Mouse (Mus musculus) embryonic facial prominence, embryonic 15.5 days (tissue): Measurements from ENCODE around the gene Nt5c2. TPM values are rescaled to one million over a fixed set of nuclear protein-coding genes. Genes with fewer than 3 reads are reported as not detected.

ENCODE experiments used
- ATAC-seq: fragments of 200-750 bp; cut with Nextera tagmentation; 2 replicates; pipeline ENCODE4 v1.8.0; 2017; ENCODE audit warnings: low read depth, moderate TSS enrichment; ENCODE audit not compliant: insufficient number of reproducible peaks, low FRiP score, low TSS enrichment
- H3K27ac ChIP-seq: fragments of 300-500 bp; sonication (generic); replicated peaks from 2 replicates; pipeline ENCODE4 v1.5.1; 2015; ENCODE audit warnings: mild to moderate bottlenecking, inconsistent platforms
- H3K27me3 ChIP-seq: fragments of 300-500 bp; sonication (generic); 2 replicates; pipeline ENCODE4 v1.6.1; 2015; ENCODE audit warnings: inconsistent platforms
- H3K36me3 ChIP-seq: fragments of 300-500 bp; sonication (generic); 2 replicates; pipeline ENCODE4 v1.6.1; 2015; ENCODE audit warnings: mild to moderate bottlenecking, inconsistent platforms
- H3K4me1 ChIP-seq: fragments of 300-500 bp; sonication (generic); 2 replicates; pipeline ENCODE4 v1.6.1; 2015; ENCODE audit warnings: inconsistent platforms
- H3K4me2 ChIP-seq: fragments of 300-500 bp; sonication (generic); replicated peaks from 2 replicates; pipeline ENCODE4 v1.6.1; 2015; ENCODE audit warnings: mild to moderate bottlenecking, inconsistent platforms
- H3K4me3 ChIP-seq: fragments of 300-500 bp; sonication (generic); replicated peaks from 2 replicates; pipeline ENCODE4 v1.5.1; 2015; ENCODE audit warnings: mild to moderate bottlenecking, inconsistent platforms
- H3K9ac ChIP-seq: fragments of 300-500 bp; sonication (generic); 2 replicates; pipeline ENCODE4 v1.6.1; 2015; ENCODE audit warnings: inconsistent platforms
- H3K9me3 ChIP-seq: fragments of 300-500 bp; sonication (generic); replicated peaks from 2 replicates; pipeline ENCODE4 v1.6.1; 2016; ENCODE audit warnings: inconsistent platforms
- WGBS: fragments of 180-500 bp; shearing (Covaris S2); methylation state at CpG from one replicate; pipeline ENCODE4 v1.1.7; 2015; 5-methylcytosine and 5-hydroxymethylcytosine counted together
- polyA plus RNA-seq: library from polyadenylated mRNA; unstranded; fragments of >200 nt; fragmentation: Nextera tagmentation; extraction: Ambion mirVana; gene quantifications from 2 replicates; pipeline ENCODE4 v1.2.1, GENCODE M21; 2015

Nt5c2 gene
- polyA plus RNA-seq, 1 experiment from 2014 or later: 73.4 TPM

DNA sequence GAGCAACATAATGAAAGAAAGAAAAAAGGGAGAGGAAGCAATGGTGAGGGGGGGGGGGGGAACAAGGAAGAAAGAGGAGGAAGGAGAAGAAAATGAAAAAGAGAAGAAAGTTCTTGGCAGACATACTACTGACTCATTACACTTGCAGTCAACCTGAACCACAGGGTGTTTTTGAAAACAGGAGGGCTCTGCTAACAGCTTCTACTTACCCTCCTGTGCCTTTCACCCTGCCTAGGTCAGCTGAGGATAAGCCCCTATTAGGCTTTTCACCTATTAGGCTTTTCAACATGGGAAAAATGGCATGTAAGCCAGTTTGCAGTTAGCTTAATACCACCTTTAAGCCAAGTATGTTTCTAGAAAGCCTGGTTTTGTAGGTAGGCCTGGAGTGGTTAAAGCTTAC is 51.5 kb downstream of the Nt5c2 start:
- H3K9me3 ChIP-seq: no peaks in the 10 kb centered on the region
- H3K4me2 ChIP-seq: no peak overlapping the region
- H3K9ac ChIP-seq: no peak overlapping the region
- H3K36me3 ChIP-seq: no peaks in the 10 kb centered on the region
- H3K4me3 ChIP-seq: no peak overlapping the region
- peaks cover 25% of the 10 kb centered on the region for H3K4me1 ChIP-seq
- ATAC-seq: no peak
- H3K27ac ChIP-seq: no peak overlapping the region
- H3K27me3 ChIP-seq: no peaks in the 10 kb centered on the region

GRCm38 (mm10) chr19:46962841-46963240 is 52.1 kb downstream of the Nt5c2 start:
- ATAC-seq: no peak
- H3K27ac ChIP-seq: peak overlapping the region; percentile 98; the same call in 1 of the 2 replicates
- H3K9ac ChIP-seq: no peak overlapping the region
- H3K4me3 ChIP-seq: peak overlapping the region; percentile 85
- H3K4me1 ChIP-seq: peaks cover 25% of the 10 kb centered on the region
- WGBS: 14% methylated on average over 7 of the region's 7 CpGs
- no peaks in the 10 kb centered on the region for H3K36me3 ChIP-seq
- H3K4me2 ChIP-seq: peak overlapping the region; percentile 60
- no peaks in the 10 kb centered on the region for H3K9me3 ChIP-seq
- H3K27me3 ChIP-seq: no peaks in the 10 kb centered on the region

GRCm38 (mm10) chr19:46962171-46962772 is 52.7 kb downstream of the Nt5c2 start:
- under 1% methylated on average over 38 of the region's 54 CpGs for WGBS
- Histone ChIP-seq H3K4me3 (peak overlapping the region; percentile 85), H3K4me2 (peak overlapping the region; percentile 60), H3K27ac (peak overlapping the region; percentile 98), H3K27me3 (no peaks in the 10 kb centered on the region), H3K36me3 (no peaks in the 10 kb centered on the region), H3K9ac (peak overlapping the region; percentile 83), H3K4me1 (peaks cover 25% of the 10 kb centered on the region), H3K9me3 (no peaks in the 10 kb centered on the region)
- peak; percentile 93 for ATAC-seq

GRCm38 (mm10) chr19:46961652-46962051 is 53.3 kb downstream of the Nt5c2 start:
- Histone ChIP-seq H3K4me3 (peak overlapping the region; percentile 85), H3K9ac (peak overlapping the region; percentile 83), H3K36me3 (no peaks in the 10 kb centered on the region), H3K4me1 (peaks cover 25% of the 10 kb centered on the region), H3K4me2 (peak overlapping the region; percentile 60), H3K27ac (peak overlapping the region; percentile 98), H3K27me3 (no peaks in the 10 kb centered on the region), H3K9me3 (no peaks in the 10 kb centered on the region)
- ATAC-seq: peak; percentile 90
- under 1% methylated on average over 29 of the region's 36 CpGs for whole genome bisulfite sequencing

DNA sequence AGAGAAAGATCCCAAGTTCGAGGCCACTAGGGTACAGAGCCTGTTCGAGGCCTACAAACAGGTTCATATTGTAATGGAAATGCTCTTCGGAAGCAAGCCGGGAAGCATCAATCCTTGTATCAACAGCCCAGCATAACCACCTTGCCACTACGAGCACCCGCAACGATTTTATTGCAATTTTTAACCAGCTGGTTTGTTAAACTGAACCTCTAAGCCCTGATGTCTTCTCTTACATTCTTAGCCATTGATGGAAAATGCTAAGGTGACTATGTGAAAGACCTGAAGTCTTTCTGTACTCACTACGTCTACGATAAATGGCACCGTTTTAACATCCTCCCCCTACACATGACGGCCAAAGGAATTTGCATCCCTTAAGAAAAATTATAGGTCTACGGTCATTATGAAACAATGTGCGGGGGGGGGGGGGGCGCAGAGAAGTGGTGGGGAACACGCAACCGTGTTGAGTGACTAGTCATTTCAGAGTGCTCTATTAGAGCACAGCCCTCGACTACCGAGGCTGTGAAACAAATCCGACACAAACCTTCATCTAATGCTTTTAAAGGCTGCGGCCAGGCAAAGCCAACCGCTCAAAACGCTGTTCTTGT is 53.8 kb downstream of the Nt5c2 start:
- Histone ChIP-seq H3K4me1 (peaks cover 25% of the 10 kb centered on the region), H3K36me3 (no peaks in the 10 kb centered on the region), H3K9ac (peak overlapping the region; percentile 83), H3K27ac (peak overlapping the region; percentile 98), H3K27me3 (no peaks in the 10 kb centered on the region), H3K4me2 (peak overlapping the region; percentile 60), H3K4me3 (peak overlapping the region; percentile 85), H3K9me3 (no peaks in the 10 kb centered on the region)
- no peak; the same call in 1 of the 2 replicates for ATAC-seq
- 6% methylated on average over 22 of the region's 22 CpGs for WGBS

- WGBS: 55% methylated on average over 13 of the region's 13 CpGs
- Histone ChIP-seq H3K4me3 (peak overlapping the region; percentile 85), H3K36me3 (no peaks in the 10 kb centered on the region), H3K27me3 (no peaks in the 10 kb centered on the region), H3K4me2 (peak overlapping the region; percentile 60), H3K9ac (peak overlapping the region; percentile 83; the same call in 1 of the 2 replicates), H3K4me1 (peaks cover 25% of the 10 kb centered on the region), H3K9me3 (no peaks in the 10 kb centered on the region), H3K27ac (peak overlapping the region; percentile 98)
- no peak for ATAC-seq
Measured at GRCm38 (mm10) chr19:46960101-46961046, 54.6 kb downstream of the Nt5c2 start.

DNA sequence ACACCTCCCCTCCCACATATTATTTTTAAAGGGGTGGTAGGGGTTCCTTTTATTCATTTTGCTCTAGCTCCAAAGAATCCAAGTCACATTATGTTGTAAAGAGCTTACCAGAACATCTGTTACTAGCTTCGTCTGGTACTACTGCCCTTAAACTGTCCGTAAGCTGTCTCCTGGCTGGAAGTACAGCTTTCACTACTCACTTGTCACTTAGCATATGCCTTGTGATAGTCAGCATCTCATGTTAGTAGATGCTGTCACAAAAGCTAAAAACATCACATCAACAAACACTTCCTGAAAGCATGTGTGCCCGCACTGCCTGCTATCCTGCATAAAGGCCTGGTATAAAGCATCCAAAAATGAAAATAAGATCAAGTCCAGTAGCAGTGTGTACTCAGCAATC is 55.4 kb downstream of the Nt5c2 start:
- Histone ChIP-seq H3K4me2 (no peak overlapping the region), H3K9me3 (no peaks in the 10 kb centered on the region), H3K36me3 (no peaks in the 10 kb centered on the region), H3K9ac (no peak overlapping the region), H3K4me3 (no peak overlapping the region), H3K27me3 (no peaks in the 10 kb centered on the region), H3K4me1 (peaks cover 25% of the 10 kb centered on the region), H3K27ac (no peak overlapping the region)
- ATAC-seq: no peak
- WGBS: 64% methylated on average over 3 of the region's 3 CpGs

DNA sequence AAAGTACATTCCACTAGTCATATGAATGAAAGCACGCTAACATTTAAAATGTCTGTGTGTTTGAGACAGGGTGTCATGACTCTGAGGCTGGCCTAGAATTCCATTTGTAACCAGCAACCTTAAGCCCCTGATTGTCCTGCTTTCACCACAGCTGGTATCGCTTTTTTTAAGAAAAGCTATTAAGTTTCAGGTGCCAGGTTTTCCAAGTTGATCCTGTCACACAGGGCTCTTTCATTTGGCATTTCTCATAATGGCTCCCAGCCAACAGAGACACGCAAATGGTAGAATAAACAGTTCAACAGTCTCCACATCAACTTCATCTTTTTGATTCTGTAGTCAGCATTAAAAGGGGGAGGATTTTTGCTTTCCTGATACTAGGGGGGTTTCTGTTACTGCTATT is 56.4 kb downstream of the Nt5c2 start:
- ATAC-seq: no peak
- Histone ChIP-seq H3K36me3 (no peaks in the 10 kb centered on the region), H3K27me3 (no peaks in the 10 kb centered on the region), H3K9ac (no peak overlapping the region), H3K27ac (0 out of 2 replicates have a peak overlapping the region, but pooled peaks have one; percentile 9), H3K4me3 (no peak overlapping the region), H3K9me3 (no peaks in the 10 kb centered on the region), H3K4me2 (no peak overlapping the region), H3K4me1 (peaks cover 25% of the 10 kb centered on the region)
- WGBS: 43% methylated on average over 3 of the region's 3 CpGs

DNA sequence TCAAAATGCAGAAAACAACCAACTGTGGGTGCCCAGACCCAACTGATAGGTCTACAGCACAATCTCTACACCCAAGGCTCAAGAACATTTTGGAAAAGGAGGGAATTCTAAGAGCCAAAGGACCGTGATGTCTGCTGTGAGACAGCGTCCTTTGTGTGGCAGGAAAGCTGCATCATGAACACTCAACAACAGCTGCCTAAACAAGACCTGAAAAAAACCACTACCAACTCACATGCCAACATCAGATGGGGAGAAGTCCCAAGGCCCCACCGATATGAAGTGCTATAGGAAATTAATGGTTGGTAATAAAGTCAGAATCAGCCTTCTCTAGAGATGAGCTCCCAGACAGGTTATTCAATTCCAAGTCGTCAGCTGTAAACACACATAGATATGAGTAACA is 57.0 kb downstream of the Nt5c2 start:
- ATAC-seq: no peak
- H3K27me3 ChIP-seq: no peaks in the 10 kb centered on the region
- no peak overlapping the region for H3K9ac ChIP-seq
- H3K9me3 ChIP-seq: no peaks in the 10 kb centered on the region
- 71% methylated on average over 4 of the region's 4 CpGs for whole genome bisulfite sequencing
- H3K27ac ChIP-seq: no peak overlapping the region
- H3K36me3 ChIP-seq: no peaks in the 10 kb centered on the region
- no peak overlapping the region for H3K4me2 ChIP-seq
- H3K4me3 ChIP-seq: no peak overlapping the region
- H3K4me1 ChIP-seq: peaks cover 22% of the 10 kb centered on the region

GRCm38 (mm10) chr19:46957001-46957400 is 58.0 kb downstream of the Nt5c2 start:
- 88% methylated on average over 5 of the region's 5 CpGs for WGBS
- Histone ChIP-seq H3K4me2 (no peak overlapping the region), H3K9ac (no peak overlapping the region), H3K36me3 (no peaks in the 10 kb centered on the region), H3K9me3 (no peaks in the 10 kb centered on the region), H3K27ac (no peak overlapping the region), H3K4me3 (no peak overlapping the region), H3K4me1 (peaks cover 17% of the 10 kb centered on the region), H3K27me3 (no peaks in the 10 kb centered on the region)
- ATAC-seq: no peak

DNA sequence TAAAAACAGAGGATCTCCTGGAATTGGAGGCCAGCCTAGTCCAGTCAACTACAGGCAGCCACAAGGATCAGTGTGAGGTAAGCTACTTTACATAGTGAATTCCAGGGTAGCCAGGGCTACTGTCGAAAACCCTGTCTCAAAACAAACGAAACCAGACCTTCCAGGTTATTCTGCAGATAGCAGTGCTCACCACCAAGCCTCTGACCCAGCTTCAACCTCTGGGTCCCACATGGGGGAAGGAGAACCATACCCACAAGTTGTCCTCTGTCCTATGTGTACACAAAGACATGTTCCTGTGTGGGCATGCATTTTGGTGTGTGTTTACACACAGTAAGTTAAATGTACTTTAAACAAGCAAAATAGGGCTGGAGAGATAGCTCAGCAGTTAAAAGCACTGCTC is 58.5 kb downstream of the Nt5c2 start:
- no peak overlapping the region for H3K27ac ChIP-seq
- ATAC-seq: no peak
- H3K4me3 ChIP-seq: no peak overlapping the region
- H3K27me3 ChIP-seq: no peaks in the 10 kb centered on the region
- H3K9ac ChIP-seq: no peak overlapping the region
- H3K4me1 ChIP-seq: peaks cover 17% of the 10 kb centered on the region
- WGBS: 58% methylated on average over 2 of the region's 2 CpGs
- H3K9me3 ChIP-seq: no peaks in the 10 kb centered on the region
- H3K36me3 ChIP-seq: no peaks in the 10 kb centered on the region
- H3K4me2 ChIP-seq: no peak overlapping the region
